ENCODE assay signal across 18 mouse cellular contexts in the genomic region with DNA sequence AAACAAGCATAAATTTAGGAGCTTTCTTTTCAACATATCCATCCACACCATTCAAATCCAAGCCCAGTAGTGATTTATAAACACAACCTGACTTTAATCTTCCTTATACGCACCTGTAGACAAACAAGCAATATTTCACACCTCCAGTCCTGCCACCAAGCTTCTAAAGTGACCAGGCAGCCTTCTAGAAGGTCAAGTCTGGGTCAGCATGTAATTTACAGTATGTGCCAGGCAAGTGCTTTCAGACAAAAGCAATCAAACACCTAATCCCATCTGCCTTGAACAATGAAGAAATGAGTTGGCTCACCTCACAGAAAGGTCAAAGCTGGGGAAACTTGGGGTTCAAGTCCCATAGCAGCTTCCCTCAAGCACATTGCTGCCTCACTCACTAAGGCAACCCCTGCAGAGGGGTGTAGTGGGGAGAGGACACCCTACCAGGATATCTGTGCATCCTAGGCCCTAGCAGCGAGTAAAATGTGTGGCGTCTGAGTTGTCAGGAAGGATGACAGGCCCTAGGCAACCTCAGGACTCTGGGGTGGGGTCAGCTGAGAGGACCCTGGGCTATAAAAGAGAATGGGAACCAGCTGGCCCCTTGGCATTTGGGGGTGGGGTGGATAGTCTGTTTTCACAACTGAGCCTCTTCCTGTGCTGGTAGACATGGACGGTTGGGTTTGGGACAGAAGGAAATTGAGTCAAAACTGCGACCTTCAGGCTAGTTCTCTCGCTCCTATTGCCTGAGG. TPM values are rescaled to one million over a fixed set of nuclear protein-coding genes. Genes with fewer than 3 reads are reported as not detected.
A peak's percentile ranks its signal among the peaks of the same experiment; 100 is the strongest.
DNase-seq lines count a peak whose midpoint lies in the region; ATAC-seq and TF ChIP-seq lines count a peak whose summit lies in the region.
"Had no signal": no experiment of that assay in that cellular context is flagged by ENCODE, and none has a peak within 500 bp of the region (broad histone marks: within the 10 kb centered on the region; RNA-seq: fewer than 3 reads in every experiment).

No protein-coding gene starts in this region.

- peak; percentile 50 for ATAC-seq in kidney, embryonic 15.5 days (replicated peaks; ENCODE audit: low FRiP score)
- ATAC-seq in forebrain, postnatal 0 days, result no peak
- ATAC-seq: activated CD4-positive, CD25-positive, alpha-beta regulatory T cell, adult 4 months; forebrain, embryonic 14.5 days; midbrain, embryonic 13.5 days had no signal

- TF ChIP-seq CTCF in forebrain, postnatal 0 days (IDR thresholded peaks at IDR 0.05; ENCODE audit: low read depth), result no peak

- DNase-seq in heart, adult 11 months, result peak; percentile 53
- DNase-seq in heart, adult 18-20 months, result no peak
- no peak for DNase-seq in kidney, adult 18-20 months
- DNase-seq in embryo, embryonic 11 days, result peak; percentile 52
- DNase-seq in retina, embryonic 14.5 days (ENCODE audit: low spot score), result peak; percentile 24
- DNase-seq in adrenal gland, postnatal 4 days (ENCODE audit: low spot score in 2 of 2), result no peak
- no peak for DNase-seq in forebrain, postnatal 0 days
- DNase-seq: cerebellum, postnatal 14 days; gastrocnemius, postnatal 10 days; thymus, postnatal 36 days had no signal

- peaks cover 36% of the 10 kb centered on the region for H3K4me1 ChIP-seq in kidney, embryonic 15.5 days
- no peaks in the 10 kb centered on the region for H3K4me1 ChIP-seq in forebrain, postnatal 0 days (ENCODE audit: insufficient read depth)
- H3K4me1 ChIP-seq: hindbrain, embryonic 15.5 days; midbrain, embryonic 13.5 days had no signal

- H3K27ac ChIP-seq in kidney, embryonic 15.5 days, result 0 out of 2 replicates have a peak overlapping the region, but pooled peaks have one; percentile 11
- no peak overlapping the region for H3K27ac ChIP-seq in forebrain, postnatal 0 days (ENCODE audit: low read depth, low read length)
- H3K27ac ChIP-seq: hindbrain, embryonic 15.5 days; macrophage; midbrain, embryonic 13.5 days had no signal

- no peak overlapping the region for H3K4me3 ChIP-seq in kidney, embryonic 15.5 days (replicated peaks)
- no peak overlapping the region for H3K4me3 ChIP-seq in forebrain, postnatal 0 days (ENCODE audit: low read depth, low read length)
- H3K4me3 ChIP-seq: heart, embryonic 15.5 days; hindbrain, embryonic 15.5 days; midbrain, embryonic 13.5 days; myocyte had no signal

- no peaks in the 10 kb centered on the region for H3K27me3 ChIP-seq in kidney, embryonic 15.5 days
- no peaks in the 10 kb centered on the region for H3K27me3 ChIP-seq in forebrain, postnatal 0 days (ENCODE audit: insufficient read depth, low read length)
- H3K27me3 ChIP-seq: heart, embryonic 15.5 days; hindbrain, embryonic 15.5 days; midbrain, embryonic 13.5 days had no signal

- H3K4me2 ChIP-seq in kidney, embryonic 15.5 days, result no peak overlapping the region
- H3K4me2 ChIP-seq in forebrain, postnatal 0 days (ENCODE audit: low read depth), result no peak overlapping the region
- H3K4me2 ChIP-seq: hindbrain, embryonic 15.5 days; midbrain, embryonic 13.5 days had no signal

- no peaks in the 10 kb centered on the region for H3K36me3 ChIP-seq in kidney, embryonic 15.5 days
- no peaks in the 10 kb centered on the region for H3K36me3 ChIP-seq in forebrain, postnatal 0 days (ENCODE audit: insufficient read depth)
- H3K36me3 ChIP-seq: heart, embryonic 15.5 days; hindbrain, embryonic 15.5 days; midbrain, embryonic 13.5 days had no signal

- 30% methylated on average over 6 of the region's 6 CpGs for WGBS in kidney, embryonic 15.5 days
- WGBS in forebrain, postnatal 0 days, result 92% methylated on average over 6 of the region's 6 CpGs

- H3K9me3 ChIP-seq in kidney, embryonic 15.5 days (replicated peaks), result no peaks in the 10 kb centered on the region; the same call in 1 of the 2 replicates
- H3K9me3 ChIP-seq in forebrain, postnatal 0 days (ENCODE audit: low read length), result no peaks in the 10 kb centered on the region
- H3K9me3 ChIP-seq: heart, embryonic 15.5 days; hindbrain, embryonic 15.5 days; midbrain, embryonic 13.5 days had no signal

- no peak overlapping the region for H3K9ac ChIP-seq in kidney, embryonic 15.5 days
- H3K9ac ChIP-seq in forebrain, postnatal 0 days, result no peak overlapping the region
- H3K9ac ChIP-seq: heart, embryonic 15.5 days; hindbrain, embryonic 15.5 days; midbrain, embryonic 13.5 days had no signal

RNA-seq across cellular contexts. Expression of a gene that starts 55.8 kb away (rescaled TPM):
- total RNA-seq in heart, adult 18-20 months (2021), result 1 to 10 TPM; 5.1 to 8.3 TPM
- polyA plus RNA-seq in kidney, embryonic 15.5 days (2015; fragmentation: Nextera tagmentation; extraction: Ambion mirVana), result 26.8 and 26.9 TPM in 2 replicates
- total RNA-seq in adrenal gland, postnatal 4 days (2021), result 10 to 100 TPM; 21.9 to 34.6 TPM
- total RNA-seq in forebrain, postnatal 0 days (2014; rRNA removed), result 11.5 and 15.2 TPM in 2 replicates
- 17.0 and 19.2 TPM in 2 replicates for polyA plus RNA-seq in forebrain, postnatal 0 days (2015; fragmentation: Nextera tagmentation; extraction: Ambion mirVana)

Comparison
In these comparisons a context has a peak if more than half of its experiments do, and no peak if none do; other contexts are left out.
1. DNase-seq: peak in heart, adult 11 months (single experiment), embryo, embryonic 11 days (single experiment) and retina, embryonic 14.5 days (single experiment); none in heart, adult 18-20 months (0 of 2), kidney, adult 18-20 months (single experiment), adrenal gland, postnatal 4 days (0 of 2) and forebrain, postnatal 0 days (single experiment).